Mouse (Mus musculus) naive thymus-derived CD4-positive, alpha-beta T cell, adult 2 months (primary cell): ENCODE results near the gene C330007P06Rik.

Experiments used
- DNase-seq: peaks from one replicate; pipeline ENCODE4 v3.0.0-alpha.2; 2011; ENCODE audit warnings: low read depth

C330007P06Rik gene

GRCm38 (mm10) chrX:36833397-36834084, 40.4 kb downstream of the C330007P06Rik start:
- peak; percentile 82 for DNase-seq

DNA sequence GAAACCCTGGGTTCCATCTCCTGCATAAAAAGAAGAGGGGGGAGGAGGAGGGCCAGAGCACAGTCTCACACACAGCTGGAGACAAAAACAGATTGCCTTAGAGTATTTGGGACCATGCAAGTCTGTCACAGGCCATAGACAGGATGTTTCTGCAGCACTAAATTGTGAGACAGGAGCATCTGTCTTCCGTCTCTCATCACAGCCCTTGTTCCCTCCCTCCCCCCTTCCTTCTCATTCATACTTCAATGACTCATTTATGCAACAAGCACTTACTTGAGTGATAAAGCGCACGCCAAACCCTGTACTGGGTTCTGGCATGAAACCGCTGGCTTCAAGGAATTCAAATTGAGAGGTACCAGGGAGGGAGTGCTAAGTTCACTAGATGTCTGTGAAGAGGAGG, 42.3 kb downstream of the C330007P06Rik start:
- no peak for DNase-seq

DNA sequence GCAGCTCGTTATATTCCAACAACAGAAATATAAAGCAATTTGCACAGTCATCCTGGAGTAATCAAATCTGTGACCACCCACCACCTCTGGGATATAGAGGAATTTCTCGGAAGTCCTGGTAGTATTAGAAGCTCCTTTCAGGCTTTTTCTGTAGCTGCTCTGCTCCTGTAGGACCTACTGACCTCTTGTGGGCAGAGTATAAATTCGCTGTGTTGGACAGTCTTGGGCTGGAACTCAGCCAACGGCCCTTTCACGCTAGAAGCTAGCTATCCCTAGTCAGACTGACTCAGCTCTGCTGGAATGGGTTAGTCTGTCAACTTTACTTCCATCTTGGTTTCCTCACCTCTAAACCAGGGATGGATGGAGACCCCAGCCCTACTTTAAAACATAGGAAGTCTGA, 43.6 kb downstream of the C330007P06Rik start:
- DNase-seq, result no peak

DNA sequence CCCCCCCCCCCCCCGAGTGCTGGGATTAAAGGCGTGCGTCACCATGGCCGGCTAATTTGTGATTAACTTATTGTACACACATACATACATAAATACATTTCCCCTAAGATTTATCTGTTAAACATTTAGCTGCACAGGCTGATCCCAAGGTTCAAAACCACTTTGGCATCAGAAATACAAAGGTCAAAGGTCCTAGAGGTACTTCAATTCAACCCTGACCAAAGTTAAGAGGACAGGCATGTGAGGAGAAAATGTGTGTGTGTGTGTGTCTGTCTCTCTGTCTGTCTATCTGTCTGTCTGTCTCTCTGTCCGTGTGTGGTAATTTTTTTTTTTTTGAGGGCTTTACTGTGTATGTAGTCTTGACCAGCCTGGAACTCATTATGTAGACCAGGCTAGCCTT, 47.0 kb downstream of the C330007P06Rik start:
- no peak for DNase-seq

GRCm38 (mm10) chrX:36825032-36825431, 48.9 kb downstream of the C330007P06Rik start:
- DNase-seq, result no peak

- DNase-seq, result no peak
Observed at GRCm38 (mm10) chrX:36823932-36824711, 49.8 kb downstream of the C330007P06Rik start.

GRCm38 (mm10) chrX:36820201-36820600, 53.7 kb downstream of the C330007P06Rik start:
- DNase-seq, result peak; percentile 73

DNA sequence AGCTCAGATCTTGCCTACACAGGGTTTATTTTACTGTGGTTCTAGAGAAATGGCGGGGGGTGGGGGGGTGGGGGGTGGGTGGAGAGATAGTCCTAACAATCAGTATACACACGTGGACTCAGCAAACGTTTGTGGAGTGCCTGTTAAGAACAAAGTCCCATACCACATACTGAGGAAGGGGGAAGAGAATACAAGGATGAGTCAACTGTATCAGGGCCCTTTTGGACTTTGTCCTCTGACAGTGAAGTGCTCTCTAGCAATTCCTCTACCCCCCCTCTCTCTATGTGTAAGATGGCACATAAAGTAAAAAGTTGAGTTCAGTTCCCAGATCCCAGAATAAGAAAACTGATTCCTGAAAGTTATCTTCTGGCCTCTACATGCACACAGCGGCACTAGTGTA, 54.3 kb downstream of the C330007P06Rik start:
- no peak for DNase-seq

- DNase-seq, result no peak
Observed at GRCm38 (mm10) chrX:36816953-36817441, 56.9 kb downstream of the C330007P06Rik start.

DNA sequence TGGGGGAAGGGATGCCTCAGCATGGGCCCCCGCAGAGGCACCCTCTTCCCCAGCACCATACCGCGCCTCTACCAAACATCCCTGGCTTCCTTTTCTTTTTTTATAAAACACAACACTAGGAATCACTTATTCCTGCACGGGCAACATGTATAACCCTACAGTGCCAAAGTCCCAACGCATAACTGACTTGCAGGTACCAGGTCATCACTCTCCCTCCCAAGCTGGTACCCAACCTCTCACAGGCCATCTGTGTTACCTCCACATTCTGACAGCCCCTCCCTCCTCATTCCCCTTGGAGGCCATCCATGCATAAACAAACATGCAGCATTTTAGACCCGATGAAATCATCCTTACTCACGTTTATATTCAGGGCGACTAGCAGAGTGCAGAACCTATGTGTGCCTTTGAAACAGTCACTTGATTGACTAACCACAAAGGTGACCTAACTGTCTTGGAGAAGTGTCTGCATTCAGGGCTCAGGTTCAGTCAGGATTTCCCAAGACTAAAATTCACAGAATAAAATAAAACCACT, 57.5 kb downstream of the C330007P06Rik start:
- no peak for DNase-seq

GRCm38 (mm10) chrX:36815439-36815838, 58.5 kb downstream of the C330007P06Rik start:
- no peak for DNase-seq

DNA sequence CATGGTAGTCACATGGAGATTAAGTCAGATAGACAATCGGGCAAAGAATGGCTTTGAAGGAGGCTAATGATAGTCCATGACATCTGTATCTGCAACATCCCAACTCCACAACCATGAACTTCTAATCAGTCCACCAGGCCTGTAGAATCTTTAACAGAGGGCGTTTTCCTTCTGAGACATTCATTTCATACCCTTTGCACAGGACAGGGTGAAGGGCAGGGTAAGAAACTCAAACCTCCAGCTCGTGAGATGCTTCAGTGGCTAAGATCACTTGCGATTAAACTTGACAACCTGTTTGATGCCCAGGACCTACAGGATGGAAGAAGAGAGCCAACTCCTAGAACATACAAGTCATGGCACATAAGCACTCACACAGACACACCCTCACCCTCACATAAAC, 58.9 kb downstream of the C330007P06Rik start:
- no peak for DNase-seq

DNA sequence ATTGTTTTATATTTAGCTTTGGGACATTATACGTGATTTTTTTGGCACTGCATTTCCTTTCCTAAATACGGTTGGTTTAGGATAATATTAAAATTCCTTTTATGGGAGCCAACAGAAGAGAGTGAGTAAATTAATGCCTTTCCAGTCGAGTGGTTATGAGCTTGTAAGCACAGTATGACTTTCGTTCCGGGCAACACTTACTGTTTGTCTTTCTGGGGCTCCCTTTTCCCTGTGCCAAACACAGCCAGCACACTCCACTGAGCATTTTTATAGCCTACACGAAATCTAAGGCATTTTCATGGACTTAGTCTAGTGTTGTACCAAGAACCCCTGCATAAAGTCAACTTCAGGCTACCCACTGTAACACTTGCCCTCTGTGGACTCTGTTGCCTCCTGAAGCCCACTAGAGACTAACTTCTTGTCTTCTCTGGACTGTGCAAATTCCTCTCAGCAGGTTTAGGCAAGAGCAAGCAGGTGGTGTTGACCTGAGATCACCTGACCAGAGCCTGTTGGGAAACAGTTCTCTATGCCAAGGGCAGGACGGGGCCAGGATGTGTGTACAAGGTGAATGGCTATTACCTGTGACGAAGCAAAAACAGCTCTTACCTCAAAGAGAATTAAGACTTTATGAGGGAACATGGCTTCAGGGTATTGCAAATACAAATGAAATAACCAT, 59.6 kb downstream of the C330007P06Rik start:
- DNase-seq, result no peak

DNA sequence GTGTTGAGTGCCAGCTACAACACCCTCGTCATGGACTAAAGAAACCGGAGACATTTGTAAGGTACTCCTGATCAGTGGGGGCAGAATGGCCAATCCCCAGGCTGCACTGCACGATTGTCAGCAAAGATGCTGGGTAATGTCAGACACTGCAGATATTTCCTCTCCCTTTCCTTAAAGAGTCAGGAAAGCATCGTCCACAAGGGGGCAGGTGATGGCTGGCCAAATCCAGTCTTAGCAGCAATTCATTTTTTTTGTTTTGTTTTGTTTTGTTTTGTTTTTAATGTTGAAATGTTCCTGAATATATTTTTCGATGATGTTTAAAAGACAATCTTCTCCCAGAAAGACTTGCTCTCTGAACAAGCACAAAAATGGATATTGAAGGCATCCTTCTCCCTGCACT, 62.5 kb downstream of the C330007P06Rik start:
- DNase-seq, result peak; percentile 44

DNA sequence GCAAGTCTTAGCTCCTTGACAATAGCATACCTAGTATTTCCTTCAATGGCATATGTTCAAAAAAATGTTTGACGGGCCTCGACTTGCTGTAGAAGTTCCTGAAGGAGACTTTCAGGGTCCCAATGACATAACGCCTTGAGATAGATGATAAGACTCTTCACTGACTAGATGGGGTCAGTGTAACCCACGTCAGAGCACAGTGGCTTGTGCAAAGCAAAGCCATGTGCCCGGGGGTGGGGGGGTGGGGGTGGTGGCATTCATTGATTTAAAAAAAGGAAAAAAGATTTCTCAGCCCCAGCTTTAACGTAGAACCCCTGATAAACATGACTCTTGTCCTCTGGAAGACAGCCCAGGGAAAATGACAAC, 65.6 kb downstream of the C330007P06Rik start:
- DNase-seq, result no peak

- DNase-seq, result peak; percentile 91
Observed at GRCm38 (mm10) chrX:36807360-36808317, 66.3 kb downstream of the C330007P06Rik start.

- DNase-seq, result no peak
Observed at GRCm38 (mm10) chrX:36805466-36806235, 68.3 kb downstream of the C330007P06Rik start.

- no peak for DNase-seq
Observed at GRCm38 (mm10) chrX:36804196-36804595, 69.7 kb downstream of the C330007P06Rik start.

DNA sequence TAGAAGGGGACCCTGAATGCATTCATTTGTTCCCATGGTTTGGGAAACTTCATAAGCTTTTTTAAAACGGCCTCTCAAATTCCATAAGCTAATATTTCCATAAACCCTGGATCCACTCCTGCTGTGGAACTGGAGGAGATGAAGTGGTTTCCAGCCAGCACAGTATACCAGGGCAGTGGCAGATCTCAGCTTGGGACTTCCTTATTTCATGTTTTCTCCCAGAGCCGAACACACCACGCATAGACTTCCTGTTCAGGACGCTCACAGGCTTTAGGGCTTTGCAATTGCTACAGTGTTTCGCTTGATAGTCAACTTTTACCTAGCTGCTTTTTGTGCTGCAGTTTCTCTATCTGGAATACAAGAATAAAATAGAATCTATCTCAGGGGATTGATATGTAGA, 70.7 kb downstream of the C330007P06Rik start:
- DNase-seq, result peak; percentile 23

DNA sequence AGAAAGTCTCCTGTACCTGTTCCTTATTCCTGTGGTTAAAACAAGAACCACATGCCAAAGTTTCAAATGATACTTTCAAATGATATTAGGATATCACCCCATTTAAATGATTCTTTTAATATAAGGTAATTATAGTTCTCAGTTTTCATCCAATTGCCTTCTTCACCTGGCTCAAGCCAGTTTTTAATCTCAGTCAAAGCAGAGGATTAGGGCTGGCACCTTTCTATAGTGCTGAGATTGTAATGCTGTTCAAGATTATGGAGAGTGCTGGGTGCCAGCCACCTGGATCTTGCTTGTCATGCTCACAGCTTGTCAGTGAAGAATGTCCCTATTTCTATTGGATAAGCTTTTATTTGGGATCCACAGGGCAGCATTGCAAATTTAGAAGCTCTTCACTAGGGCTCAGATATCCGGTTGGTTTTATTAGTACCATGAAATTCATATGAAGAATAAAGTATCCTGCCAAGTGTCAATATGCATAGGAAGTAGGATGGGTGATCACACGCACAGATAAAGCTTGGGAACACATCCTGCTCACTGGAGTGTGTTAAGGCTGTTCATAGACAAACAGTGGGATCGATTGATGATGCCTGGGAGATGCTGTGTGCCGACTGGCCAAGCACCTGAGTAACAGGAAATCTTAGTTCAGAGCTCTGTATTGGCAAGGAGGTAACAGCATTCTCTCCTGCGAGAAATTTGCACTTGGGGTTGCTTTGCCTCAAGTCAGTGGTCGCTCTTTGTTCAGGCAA, 74.6 kb downstream of the C330007P06Rik start:
- DNase-seq, result no peak
